Mouse (Mus musculus): ENCODE measurements around the gene Igsf8.
A peak's percentile ranks its signal among the peaks of the same experiment; 100 is the strongest.

Igsf8 gene

GRCm38 (mm10) chr1:172323298-172323697, 61.9 kb downstream of the Igsf8 start:
- no peak for DNase-seq (ENCODE audit: low spot score)

- no peak for DNase-seq (ENCODE audit: low spot score)
These were observed 62.4 kb downstream of the Igsf8 start for GRCm38 (mm10) chr1:172323801-172324359.

- DNase-seq (ENCODE audit: low spot score) = peak; percentile 74
These were observed 63.3 kb downstream of the Igsf8 start for GRCm38 (mm10) chr1:172324725-172325124.

- DNase-seq (ENCODE audit: low spot score) = peak; percentile 66
These were observed 64.5 kb downstream of the Igsf8 start for GRCm38 (mm10) chr1:172325680-172326535.

- no peak for DNase-seq (ENCODE audit: low spot score)
These were observed 65.2 kb downstream of the Igsf8 start for GRCm38 (mm10) chr1:172326684-172327083.

GRCm38 (mm10) chr1:172327206-172328001, 66.0 kb downstream of the Igsf8 start:
- DNase-seq (ENCODE audit: low spot score) = no peak

GRCm38 (mm10) chr1:172328041-172328440, 66.6 kb downstream of the Igsf8 start:
- no peak for DNase-seq (ENCODE audit: low spot score)

GRCm38 (mm10) chr1:172328461-172328860, 67.0 kb downstream of the Igsf8 start:
- DNase-seq (ENCODE audit: low spot score) = no peak

- DNase-seq (ENCODE audit: low spot score) = no peak
These were observed 67.7 kb downstream of the Igsf8 start, which contains the start of gene Kcnj9 for GRCm38 (mm10) chr1:172329131-172329530. Kcnj9 (minus strand) TSS chr1:172329318.

- DNase-seq (ENCODE audit: low spot score) = no peak
These were observed 68.2 kb downstream of the Igsf8 start for GRCm38 (mm10) chr1:172329616-172330015.

GRCm38 (mm10) chr1:172331422-172331947, 70.0 kb downstream of the Igsf8 start:
- no peak for DNase-seq (ENCODE audit: low spot score)

GRCm38 (mm10) chr1:172332925-172333324, 71.5 kb downstream of the Igsf8 start:
- DNase-seq (ENCODE audit: low spot score) = no peak

- DNase-seq (ENCODE audit: low spot score) = no peak
These were observed 72.1 kb downstream of the Igsf8 start for GRCm38 (mm10) chr1:172333512-172333911.

- DNase-seq (ENCODE audit: low spot score) = no peak
These were observed 74.4 kb downstream of the Igsf8 start for GRCm38 (mm10) chr1:172335804-172336203.

- DNase-seq (ENCODE audit: low spot score) = no peak
These were observed 76.2 kb downstream of the Igsf8 start for GRCm38 (mm10) chr1:172337411-172338185.

GRCm38 (mm10) chr1:172340729-172341321, 79.4 kb downstream of the Igsf8 start, which contains the start of gene Kcnj10:
Kcnj10 (plus strand) TSS chr1:172341210.
- peak; percentile 56 for DNase-seq (ENCODE audit: low spot score)

GRCm38 (mm10) chr1:172341386-172341785, 79.9 kb downstream of the Igsf8 start:
- DNase-seq (ENCODE audit: low spot score) = no peak

GRCm38 (mm10) chr1:172342729-172343128, 81.3 kb downstream of the Igsf8 start:
- DNase-seq (ENCODE audit: low spot score) = no peak

- DNase-seq (ENCODE audit: low spot score) = no peak
These were observed 82.5 kb downstream of the Igsf8 start for GRCm38 (mm10) chr1:172343914-172344313.

GRCm38 (mm10) chr1:172344820-172345219, 83.4 kb downstream of the Igsf8 start:
- no peak for DNase-seq (ENCODE audit: low spot score)

- no peak for DNase-seq (ENCODE audit: low spot score)
These were observed 85.3 kb downstream of the Igsf8 start for GRCm38 (mm10) chr1:172346707-172347106.

Measured in urinary bladder, postnatal 25 days (tissue).